Mouse (Mus musculus) embryonic stem cell, embryonic (primary cell): ENCODE results near the gene Polg.

ENCODE experiments used
- CTCF ChIA-PET, 4 experiments: fragments of 300-600 bp in 2 of 4; fragments of 350-600 bp in 2 of 4; sonication (Branson Sonifier 250); formaldehyde crosslinking; loops; one replicate each; lab custom pipeline; 2022; ENCODE audit warnings: inconsistent platforms in 2 of 4; lab: Charles Lee
- POLR2A ChIA-PET, 4 experiments: fragments of 300-600 bp in 2 of 4; fragments of 350-600 bp in 2 of 4; sonication (Branson Sonifier 250); formaldehyde crosslinking; loops; one replicate each; lab custom pipeline; 2022; ENCODE audit warnings: antibody characterized with exemption in 4 of 4, inconsistent platforms in 1 of 4; lab: Charles Lee

The Polg gene

GRCm38 (mm10) chr7:79466053-79466901 lies at the start of gene Polg:
Gene Polg, minus strand, starts transcription at chr7:79466362.
- ChIA-PET POLR2A (interaction anchor here in 3 of 4 experiments (0.6 to 4.7 kb wide), 14 partner anchors 8 to 570 kb away, joined by 3 to 33 read pairs (median 4); partner anchors contain the start of genes Fanci (in 2 of the 3), Aen (in 1 of the 3) and Hapln3 (in 1 of the 3)), CTCF (interaction anchor here in 2 of 4 experiments (0.9 to 1.6 kb wide), 2 partner anchors 81 to 147 kb away, joined by 3 read pairs; no protein-coding TSS in a partner anchor)

GRCm38 (mm10) chr7:79515861-79516260 lies 49.7 kb upstream of the Polg start:
- CTCF ChIA-PET, result interaction anchor here (0.9 to 1.8 kb wide), 8 partner anchors 10 to 61 kb away, joined by 3 to 8 read pairs (median 5); no protein-coding TSS in a partner anchor
- POLR2A ChIA-PET, result interaction anchor here in 3 of 4 experiments (0.6 to 4.1 kb wide), 17 partner anchors 8 to 137 kb away, joined by 3 to 33 read pairs (median 4); no protein-coding TSS in a partner anchor

- POLR2A ChIA-PET, result interaction anchor here (0.5 to 4.1 kb wide), 21 partner anchors 8 to 1024 kb away, joined by 3 to 33 read pairs (median 4); no protein-coding TSS in a partner anchor
- CTCF ChIA-PET, result interaction anchor here (0.6 to 1.8 kb wide), 8 partner anchors 9 to 61 kb away, joined by 3 to 8 read pairs (median 4); no protein-coding TSS in a partner anchor
These were observed 49.1 kb upstream of the Polg start for GRCm38 (mm10) chr7:79515221-79515743.

- ChIA-PET CTCF (interaction anchor here in 3 of 4 experiments (0.6 to 1.7 kb wide), 5 partner anchors 16 to 333 kb away, joined by 3 to 8 read pairs (median 5); no protein-coding TSS in a partner anchor), POLR2A (interaction anchor here in 3 of 4 experiments (0.6 to 4.1 kb wide), 13 partner anchors 9 to 314 kb away, joined by 3 to 21 read pairs (median 6); no protein-coding TSS in a partner anchor)
These were observed 48.3 kb upstream of the Polg start for GRCm38 (mm10) chr7:79514361-79514881.

GRCm38 (mm10) chr7:79513466-79513865 lies 47.3 kb upstream of the Polg start:
- ChIA-PET POLR2A (interaction anchor here in 2 of 4 experiments (0.9 to 4.1 kb wide), 5 partner anchors 8 to 22 kb away, joined by 3 to 21 read pairs (median 5); no protein-coding TSS in a partner anchor), CTCF (interaction anchor here in 2 of 4 experiments (0.6 to 1.2 kb wide), 2 partner anchors 15 to 334 kb away, joined by 3 to 5 read pairs; no protein-coding TSS in a partner anchor)

GRCm38 (mm10) chr7:79512496-79512895 lies 46.3 kb upstream of the Polg start:
- ChIA-PET POLR2A (no interaction called here), CTCF (interaction anchor here in 2 of 4 experiments (0.6 to 0.9 kb wide), 2 partner anchors 64 to 566 kb away, joined by 4 to 5 read pairs; no protein-coding TSS in a partner anchor)

GRCm38 (mm10) chr7:79511656-79512055 lies 45.5 kb upstream of the Polg start:
- CTCF ChIA-PET, result no interaction called here
- POLR2A ChIA-PET, result interaction anchor here in 2 of 4 experiments (0.8 to 1.5 kb wide), 2 partner anchors 8 to 23 kb away, joined by 3 to 5 read pairs; no protein-coding TSS in a partner anchor

- ChIA-PET POLR2A (interaction anchor here in 2 of 4 experiments (0.8 to 1.5 kb wide), 2 partner anchors 9 to 23 kb away, joined by 3 to 5 read pairs; no protein-coding TSS in a partner anchor), CTCF (no interaction called here)
These were observed 45.0 kb upstream of the Polg start for GRCm38 (mm10) chr7:79511181-79511580.

GRCm38 (mm10) chr7:79510686-79511085 lies 44.5 kb upstream of the Polg start:
- CTCF ChIA-PET, result no interaction called here
- POLR2A ChIA-PET, result interaction anchor here in 1 of 4 experiments (1.5 to 2.4 kb wide), 2 partner anchors 10 to 24 kb away, joined by 5 to 12 read pairs; no protein-coding TSS in a partner anchor

GRCm38 (mm10) chr7:79509710-79510109 lies 43.5 kb upstream of the Polg start:
- ChIA-PET POLR2A (interaction anchor here in 1 of 4 experiments (0.6 to 2.4 kb wide), 8 partner anchors 11 to 224 kb away, joined by 3 to 12 read pairs (median 5); no protein-coding TSS in a partner anchor), CTCF (interaction anchor here in 3 of 4 experiments (0.5 to 1.5 kb wide), 10 partner anchors 8 to 253 kb away, joined by 3 to 5 read pairs (median 3); no protein-coding TSS in a partner anchor)

GRCm38 (mm10) chr7:79509235-79509607 lies 43.1 kb upstream of the Polg start:
- POLR2A ChIA-PET, result interaction anchor here in 1 of 4 experiments (0.6 to 2.4 kb wide), 8 partner anchors 11 to 224 kb away, joined by 3 to 12 read pairs (median 5); no protein-coding TSS in a partner anchor
- CTCF ChIA-PET, result interaction anchor here in 3 of 4 experiments (0.5 to 1.5 kb wide), 10 partner anchors 9 to 252 kb away, joined by 3 to 5 read pairs (median 3); no protein-coding TSS in a partner anchor

- CTCF ChIA-PET, result interaction anchor here in 2 of 4 experiments (0.6 to 1.5 kb wide), 9 partner anchors 9 to 252 kb away, joined by 3 to 5 read pairs (median 3); no protein-coding TSS in a partner anchor
- POLR2A ChIA-PET, result interaction anchor here in 1 of 4 experiments (0.5 to 2.4 kb wide), 6 partner anchors 11 to 38 kb away, joined by 3 to 12 read pairs (median 5); no protein-coding TSS in a partner anchor
These were observed 42.4 kb upstream of the Polg start for GRCm38 (mm10) chr7:79508280-79509234.

- CTCF ChIA-PET, result interaction anchor here in 1 of 4 experiments (1.1 kb wide), 1 partner anchor 10 kb away, joined by 3 read pairs; no protein-coding TSS in a partner anchor
- POLR2A ChIA-PET, result interaction anchor here in 2 of 4 experiments (0.6 to 3.2 kb wide), 4 partner anchors 8 to 27 kb away, joined by 3 to 11 read pairs (median 4); no protein-coding TSS in a partner anchor
These were observed 41.6 kb upstream of the Polg start for GRCm38 (mm10) chr7:79507756-79508155.

- ChIA-PET POLR2A (interaction anchor here in 2 of 4 experiments (0.6 to 3.2 kb wide), 4 partner anchors 8 to 28 kb away, joined by 3 to 11 read pairs (median 4); no protein-coding TSS in a partner anchor), CTCF (interaction anchor here in 1 of 4 experiments (1.1 kb wide), 1 partner anchor 10 kb away, joined by 3 read pairs; no protein-coding TSS in a partner anchor)
These were observed 41.0 kb upstream of the Polg start for GRCm38 (mm10) chr7:79507101-79507705.

- ChIA-PET POLR2A (interaction anchor here in 2 of 4 experiments (0.8 to 3.2 kb wide), 5 partner anchors 9 to 86 kb away, joined by 3 to 11 read pairs (median 4); no protein-coding TSS in a partner anchor), CTCF (interaction anchor here in 3 of 4 experiments (0.6 to 2.0 kb wide), 5 partner anchors 9 to 222 kb away, joined by 3 to 9 read pairs (median 4); no protein-coding TSS in a partner anchor)
These were observed 40.4 kb upstream of the Polg start for GRCm38 (mm10) chr7:79506531-79507090.
